8 mouse cellular contexts compared by ENCODE assay signal in the genomic region with DNA sequence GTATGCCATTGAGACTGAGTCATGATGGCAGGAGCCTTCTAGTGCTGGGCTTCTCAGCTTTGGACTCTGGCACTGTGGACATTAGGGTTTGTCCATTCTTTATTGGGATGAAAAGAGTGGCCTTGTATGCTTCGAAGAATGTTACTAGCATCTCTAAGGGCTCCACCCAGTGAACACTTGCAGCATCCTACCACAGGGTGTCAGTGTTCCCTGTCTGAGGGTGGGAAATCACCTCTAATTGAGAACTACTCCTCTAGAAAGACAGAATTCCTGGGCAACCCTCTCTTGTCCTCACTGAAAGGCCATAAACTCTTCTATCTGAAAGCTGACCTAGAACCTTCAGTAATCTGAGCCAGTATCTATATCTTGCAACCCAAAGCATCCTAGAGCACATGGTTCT. TPM values are rescaled to one million over a fixed set of nuclear protein-coding genes. Genes with fewer than 3 reads are reported as not detected.
DNase-seq lines count a peak whose midpoint lies in the region; ATAC-seq and TF ChIP-seq lines count a peak whose summit lies in the region.

No protein-coding gene starts in this region.

- intact Hi-C loops in gastrocnemius, postnatal 36 days (cut with DNase I), result loop anchor here (10.0 kb wide), 1 partner anchor 142 kb away; no protein-coding TSS in a partner anchor

- H3K36me3 ChIP-seq in midbrain, postnatal 0 days (ENCODE audit: insufficient read depth, low read length), result no peaks in the 10 kb centered on the region
- H3K36me3 ChIP-seq in midbrain, embryonic 11.5 days (ENCODE audit: control insufficient read depth, insufficient read depth, low read length), result no peaks in the 10 kb centered on the region

- H3K9ac ChIP-seq in midbrain, postnatal 0 days (replicated peaks; ENCODE audit: low read length, poor library complexity, severe bottlenecking), result no peak overlapping the region
- no peak overlapping the region for H3K9ac ChIP-seq in midbrain, embryonic 11.5 days (ENCODE audit: low read length)

- peak; percentile 81 for TF ChIP-seq CTCF in midbrain, postnatal 0 days (IDR thresholded peaks at IDR 0.05)

- peak; percentile 29 for DNase-seq in gastrocnemius, postnatal 10 days
- no peak for DNase-seq in gastrocnemius, postnatal 36 days
- DNase-seq in midbrain, postnatal 0 days (ENCODE audit: low spot score), result peak; percentile 50
- no peak for DNase-seq in midbrain, embryonic 11.5 days (ENCODE audit: low spot score, missing footprints)
- peak; percentile 49 for DNase-seq in ZHBTc4 (ENCODE audit: low read depth, low spot score)
- DNase-seq in kidney, postnatal 14 days, result peak; percentile 35
- peak; percentile 44 to 60 for DNase-seq in right cerebral cortex, adult 2 months (ENCODE audit: low spot score in 2 of 2)
- DNase-seq in adrenal gland, adult 18-20 months (ENCODE audit: low spot score in 2 of 2), result no peak

- H3K4me3 ChIP-seq in midbrain, postnatal 0 days (ENCODE audit: low read depth, low read length), result no peak overlapping the region
- H3K4me3 ChIP-seq in midbrain, embryonic 11.5 days (ENCODE audit: low read depth, low read length), result no peak overlapping the region

- no peak for ATAC-seq in midbrain, postnatal 0 days (ENCODE audit: low FRiP score)
- ATAC-seq in midbrain, embryonic 11.5 days (ENCODE audit: low FRiP score), result no peak

- WGBS in midbrain, postnatal 0 days, result 41% methylated on average over 1 of the region's 1 CpGs
- WGBS in midbrain, embryonic 11.5 days, result 61% methylated on average over 1 of the region's 1 CpGs

- H3K27ac ChIP-seq in midbrain, postnatal 0 days (ENCODE audit: low read depth, low read length), result no peak overlapping the region
- H3K27ac ChIP-seq in midbrain, embryonic 11.5 days (ENCODE audit: low read depth, low read length), result no peak overlapping the region

- no peak overlapping the region for H3K4me2 ChIP-seq in midbrain, postnatal 0 days (ENCODE audit: low read depth, low read length, poor library complexity, severe bottlenecking)
- H3K4me2 ChIP-seq in midbrain, embryonic 11.5 days, result no peak overlapping the region

- 0 out of 2 replicates have a peak, but pooled peaks cover 7% of the 10 kb centered on the region for H3K4me1 ChIP-seq in midbrain, postnatal 0 days (ENCODE audit: insufficient read depth, low read length)
- peaks cover 9% of the 10 kb centered on the region for H3K4me1 ChIP-seq in midbrain, embryonic 11.5 days (ENCODE audit: control insufficient read depth, insufficient read depth, low read length)

- H3K9me3 ChIP-seq in midbrain, postnatal 0 days (ENCODE audit: low read length), result no peaks in the 10 kb centered on the region
- H3K9me3 ChIP-seq in midbrain, embryonic 11.5 days (ENCODE audit: control insufficient read depth, low read length), result no peaks in the 10 kb centered on the region

- no peaks in the 10 kb centered on the region for H3K27me3 ChIP-seq in midbrain, postnatal 0 days (ENCODE audit: insufficient read depth, low read length)
- no peaks in the 10 kb centered on the region for H3K27me3 ChIP-seq in midbrain, embryonic 11.5 days (ENCODE audit: control insufficient read depth, insufficient read depth, low read length)

RNA-seq across cellular contexts. Expression of gene Pdzd8, which starts 41.6 kb away (rescaled TPM):
- 10 to 100 TPM; 15.1 to 19.2 TPM for total RNA-seq in gastrocnemius, postnatal 10 days (2021)
- 10 to 100 TPM; 10.3 to 13.3 TPM for total RNA-seq in gastrocnemius, postnatal 36 days (2021)
- total RNA-seq in midbrain, postnatal 0 days (2014; rRNA removed), result 48.8 and 56.3 TPM in 2 replicates
- 8.8 and 11.3 TPM in 2 replicates for polyA plus RNA-seq in midbrain, postnatal 0 days (2015; fragmentation: Nextera tagmentation; extraction: Ambion mirVana)
- 12.9 and 13.4 TPM in 2 replicates for polyA plus RNA-seq in midbrain, embryonic 11.5 days (2014; fragmentation: Nextera tagmentation; extraction: Ambion mirVana)
- 10 to 100 TPM; 28.7 to 32.6 TPM for total RNA-seq in adrenal gland, adult 18-20 months (2021)

Comparison
In these comparisons a context has a peak if more than half of its experiments do, and no peak if none do; other contexts are left out.
1. DNase-seq: peak in gastrocnemius, postnatal 10 days (single experiment), midbrain, postnatal 0 days (single experiment), ZHBTc4 (single experiment), kidney, postnatal 14 days (single experiment) and right cerebral cortex, adult 2 months (2 of 2); none in gastrocnemius, postnatal 36 days (0 of 2), midbrain, embryonic 11.5 days (single experiment) and adrenal gland, adult 18-20 months (0 of 2).